Mouse (Mus musculus): ENCODE measurements around the gene Kifc3.

DNA sequence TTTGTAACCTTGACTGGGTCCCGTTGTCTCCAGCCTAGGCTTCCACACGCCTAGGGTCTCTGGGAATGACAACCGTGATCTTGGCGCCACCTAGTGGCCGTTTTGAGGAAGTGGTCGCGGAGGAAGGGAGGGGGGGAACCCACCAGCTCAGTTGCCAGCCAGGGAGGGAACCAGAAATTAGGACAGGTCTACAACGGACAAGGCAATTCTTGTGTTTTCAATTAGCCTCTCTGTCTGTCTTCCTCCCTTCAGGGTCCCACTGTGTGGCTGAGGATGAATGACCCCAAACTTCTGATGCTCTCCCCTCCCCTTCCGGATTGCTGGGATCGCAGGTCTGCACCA is 1.4 kb upstream of the Kifc3 start:
- TF ChIP-seq TBP (IDR thresholded peaks at IDR 0.05; ENCODE audit: low read depth, low read length) (no peak), CTCF (IDR thresholded peaks at IDR 0.05 in 2 of 3, conservative IDR thresholded peaks at IDR 0.05 in 1 of 3; ENCODE audit: control insufficient read depth in 1 of 3, insufficient read depth in 1 of 3, low read depth in 2 of 3, low read length in 3 of 3, poor library complexity in 1 of 3, severe bottlenecking in 1 of 3) (peak; percentile 87 to 99 (median 99)), CHD1 (IDR thresholded peaks at IDR 0.05; ENCODE audit: low read depth, low read length) (no peak), MXI1 (IDR thresholded peaks at IDR 0.05; ENCODE audit: low read depth, low read length) (no peak), NRF1 (IDR thresholded peaks at IDR 0.05; ENCODE audit: insufficient read depth, low read depth, low read length, poor library complexity, severe bottlenecking) (no peak), TCF12 (IDR thresholded peaks at IDR 0.05; ENCODE audit: low read depth, low read length) (no peak), POLR2A (IDR thresholded peaks at IDR 0.05; ENCODE audit: control insufficient read depth in 1 of 2, insufficient read depth in 1 of 2, low read depth in 1 of 2, low read length in 2 of 2, poor library complexity in 1 of 2) (no peak), MAX (IDR thresholded peaks at IDR 0.05; ENCODE audit: low read length) (no peak), MEF2A (IDR thresholded peaks at IDR 0.05; ENCODE audit: extremely low read depth, insufficient replicate concordance, low read depth, low read length, poor library complexity, severe bottlenecking) (no peak), POLR2AphosphoS5 (IDR thresholded peaks at IDR 0.05; ENCODE audit: borderline replicate concordance, low read depth, low read length) (no peak), JUND (IDR thresholded peaks at IDR 0.05; ENCODE audit: low read depth, low read length) (no peak), GATA1 (IDR thresholded peaks at IDR 0.05; ENCODE audit: low read depth, low read length) (no peak), KAT2A (conservative IDR thresholded peaks at IDR 0.05; ENCODE audit: low read depth, low read length) (no peak), USF1 (IDR thresholded peaks at IDR 0.05; ENCODE audit: low read depth, low read length) (no peak)

Data from MEL (cell line).